Mouse (Mus musculus) brain, embryonic 14.5 days (tissue): ENCODE measurements at regions not wholly inside any gene's neighbourhood (a gene's known extent, or its start where the extent isn't known, plus 50 kb on each side); places are given as distances from the start of the nearest gene placed in this dataset.

Experiments
- CTCF ChIP-seq: fragments of 200-500 bp; IDR thresholded peaks from 2 replicates; pipeline ENCODE4 v1.5.1; 2012; ENCODE audit warnings: inconsistent platforms, mild to moderate bottlenecking, moderate library complexity, borderline replicate concordance; ENCODE audit not compliant: insufficient read depth, insufficient read length; ENCODE audit errors: extremely low read depth
- POLR2A ChIP-seq: fragments of 200-500 bp; IDR thresholded peaks from 2 replicates; pipeline ENCODE4 v1.6.1; 2012; ENCODE audit warnings: mild to moderate bottlenecking, inconsistent platforms, borderline replicate concordance; ENCODE audit not compliant: poor library complexity, insufficient read depth, insufficient read length, severe bottlenecking; ENCODE audit errors: extremely low read depth

DNA sequence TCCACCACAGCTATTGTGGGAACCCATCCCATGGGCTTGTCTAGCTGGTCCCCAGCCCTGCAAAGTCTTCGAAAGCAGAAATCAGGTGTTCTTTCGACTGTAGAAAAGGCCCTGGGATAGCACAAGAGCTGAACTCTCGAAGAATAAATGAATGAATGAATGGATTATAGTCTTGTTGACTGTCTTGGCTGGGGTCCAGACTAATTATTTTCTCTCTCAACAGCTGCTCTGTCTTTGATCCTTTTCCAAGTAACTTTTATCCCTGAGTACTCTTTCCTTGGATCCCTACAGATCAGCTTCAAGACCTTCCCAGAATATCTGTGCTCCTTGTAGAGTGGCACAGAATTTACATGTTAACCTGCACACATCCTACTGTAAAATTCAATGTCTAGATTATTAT, 266.3 kb upstream of the Msx2 start:
- no peak for TF ChIP-seq POLR2A
- TF ChIP-seq CTCF, result no peak
